Mouse (Mus musculus): ENCODE results near the gene Sdr9c7.

- TF ChIP-seq CTCF (IDR thresholded peaks at IDR 0.05; ENCODE audit: low read depth), result no peak
- no peak for TF ChIP-seq EP300 (optimal IDR thresholded peaks at IDR 0.05)
Observed at GRCm38 (mm10) chr10:127936271-127936670, 38.0 kb downstream of the Sdr9c7 start.

Measured in stomach, postnatal 0 days (tissue).